Mouse (Mus musculus) hematopoietic stem cell, adult 5-6 weeks (primary cell): Measurements from ENCODE around the gene Ngb. TPM values are rescaled to one million over a fixed set of nuclear protein-coding genes. Genes with fewer than 3 reads are reported as not detected.

Source experiments
- total RNA-seq: library from RNA; stranded (forward); fragments of 172-1452, 232-1000 nt; gene quantifications from 2 replicates; pipeline ENCODE4 v1.2.3, GENCODE M21; 2017

Gene Ngb
- total RNA-seq, 1 experiment from 2014 or later = 2.3 TPM

Other genes starting within 250 kb of the Ngb start
- gene Irf2bpl, start 217.7 kb downstream of the Ngb start, total RNA-seq = 4.2 and 5.6 TPM in 2 replicates
- 17.6 and 24.0 TPM in 2 replicates for gene Cipc, start 155.5 kb downstream of the Ngb start, total RNA-seq
- not detected in 2 replicates for gene Zdhhc22, start 112.1 kb downstream of the Ngb start, total RNA-seq
- gene Tmem63c, start 81.2 kb downstream of the Ngb start, total RNA-seq = not detected in 2 replicates
- gene Gstz1, start 44.6 kb upstream of the Ngb start, total RNA-seq = 29.0 TPM in 2 replicates
- 7.5 and 10.9 TPM in 2 replicates for gene Pomt2, start 45.4 kb upstream of the Ngb start, total RNA-seq
- 0.50 and 3.6 TPM in 2 replicates for gene Samd15, start 97.2 kb upstream of the Ngb start, total RNA-seq
- 11.7 and 12.4 TPM in 2 replicates for gene Tmed8, start 97.9 kb upstream of the Ngb start, total RNA-seq
- gene Noxred1, start 136.2 kb upstream of the Ngb start, total RNA-seq = 3.5 TPM in 1 of 2 replicates, not detected in the other
- 28.5 and 35.4 TPM in 2 replicates for gene Vipas39, start 163.7 kb upstream of the Ngb start, total RNA-seq
- gene Ahsa1, start 163.9 kb upstream of the Ngb start, total RNA-seq = 201 and 244 TPM in 2 replicates
- gene Ism2, start 197.2 kb upstream of the Ngb start, total RNA-seq = 1.2 TPM in 1 of 2 replicates, not detected in the other